Mouse (Mus musculus): Measurements from ENCODE around the gene 3110082I17Rik. TPM values are rescaled to one million over a fixed set of nuclear protein-coding genes. Genes with fewer than 3 reads are reported as not detected.

3110082I17Rik gene
- total RNA-seq, 2 experiments from 2014 or later = 5.0 to 5.3 TPM

GRCm38 (mm10) chr5:139316982-139317675 lies 143.2 kb downstream of the 3110082I17Rik start:
- intact Hi-C loops (cut with DNase I) = no loop called here
- no peak for DNase-seq (ENCODE audit: low spot score)

GRCm38 (mm10) chr5:139314941-139315642 lies 145.2 kb downstream of the 3110082I17Rik start:
- intact Hi-C loops (cut with DNase I) = no loop called here
- no peak for DNase-seq (ENCODE audit: low spot score)

- intact Hi-C loops (cut with DNase I) = no loop called here
- no peak for DNase-seq (ENCODE audit: low spot score)
Measured at GRCm38 (mm10) chr5:139313536-139313935, 146.8 kb downstream of the 3110082I17Rik start.

- intact Hi-C loops (cut with DNase I) = no loop called here
- DNase-seq (ENCODE audit: low spot score) = no peak
Measured at GRCm38 (mm10) chr5:139311822-139312221, 148.5 kb downstream of the 3110082I17Rik start.

GRCm38 (mm10) chr5:139310477-139310876 lies 149.8 kb downstream of the 3110082I17Rik start:
- intact Hi-C loops (cut with DNase I) = no loop called here
- DNase-seq (ENCODE audit: low spot score) = no peak

GRCm38 (mm10) chr5:139309946-139310345 lies 150.4 kb downstream of the 3110082I17Rik start:
- intact Hi-C loops (cut with DNase I) = no loop called here
- no peak for DNase-seq (ENCODE audit: low spot score)

Small RNAs within 50 kb of the gene (microRNA-seq; reads per million reads assigned to microRNA genes)
- 423 reads per million, percentile 74 among the genes with 10 or more reads in this experiment for gene Mir339

Other genes with a start within 250 kb of the 3110082I17Rik start
- gene Get4, start 208.2 kb downstream of the 3110082I17Rik start, total RNA-seq (2021) = 10 to 100 TPM; 40.9 to 45.2 TPM
- 1 to 10 TPM; 1.4 to 1.5 TPM for gene Adap1, start 134.9 kb downstream of the 3110082I17Rik start, total RNA-seq (2021)
- 10 to 100 TPM; 82.2 to 91.1 TPM for gene Cox19, start 109.1 kb downstream of the 3110082I17Rik start, total RNA-seq (2021)
- gene Cyp2w1, start 107.9 kb downstream of the 3110082I17Rik start, total RNA-seq (2021) = not detected
- 10 to 100 TPM; 35.3 to 58.5 TPM for gene Gpr146, start 82.8 kb downstream of the 3110082I17Rik start, total RNA-seq (2021)
- gene C130050O18Rik, start 55.2 kb downstream of the 3110082I17Rik start, total RNA-seq (2021) = under 1 TPM; 0.70 to 0.78 TPM
- 1 to 10 TPM; 1.3 to 2.1 TPM for gene Gper1, start 37.4 kb downstream of the 3110082I17Rik start, total RNA-seq (2021)
- 10 to 100 TPM; 15.1 to 16.5 TPM for gene Zfand2a, start 24.0 kb upstream of the 3110082I17Rik start, total RNA-seq (2021)
- gene Uncx, start 83.0 kb upstream of the 3110082I17Rik start, total RNA-seq (2021) = not detected